Mouse (Mus musculus) layer of hippocampus, postnatal 14 days (tissue): ENCODE measurements at regions not wholly inside any gene's neighbourhood (a gene's known extent, or its start where the extent isn't known, plus 50 kb on each side); places are given as distances from the start of the nearest gene placed in this dataset.
"Not testable (repeated sequence)": the region's sequence is repeated elsewhere in the genome, so short reads cannot be mapped to it uniquely, and the experiment has no call there.

Source experiments
- DNase-seq, 2 experiments: peaks; one replicate each; pipeline ENCODE4 v3.0.0; 2021 to 2022; ENCODE audit warnings: low spot score in 2 of 2, mixed read lengths in 1 of 2

DNA sequence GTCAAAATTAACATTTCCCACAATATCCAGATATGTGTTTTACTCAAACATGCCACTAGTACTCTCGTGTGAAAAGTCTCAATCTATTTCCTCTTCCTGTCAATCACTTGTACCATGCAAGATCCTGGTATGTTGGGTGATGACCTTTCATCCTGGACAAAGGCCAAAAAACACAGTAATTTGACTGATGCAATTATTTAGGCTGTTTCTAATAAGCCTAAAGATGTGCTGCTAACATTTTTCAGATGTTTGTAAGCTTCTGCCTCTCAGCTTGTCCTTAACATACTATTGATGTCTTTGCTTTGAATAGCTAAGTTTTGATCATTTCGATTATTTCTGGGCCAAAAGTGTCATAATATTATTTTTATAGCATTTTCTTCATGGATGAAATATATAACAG, 418.4 kb upstream of the Arrdc4 start:
- no peak for DNase-seq

DNA sequence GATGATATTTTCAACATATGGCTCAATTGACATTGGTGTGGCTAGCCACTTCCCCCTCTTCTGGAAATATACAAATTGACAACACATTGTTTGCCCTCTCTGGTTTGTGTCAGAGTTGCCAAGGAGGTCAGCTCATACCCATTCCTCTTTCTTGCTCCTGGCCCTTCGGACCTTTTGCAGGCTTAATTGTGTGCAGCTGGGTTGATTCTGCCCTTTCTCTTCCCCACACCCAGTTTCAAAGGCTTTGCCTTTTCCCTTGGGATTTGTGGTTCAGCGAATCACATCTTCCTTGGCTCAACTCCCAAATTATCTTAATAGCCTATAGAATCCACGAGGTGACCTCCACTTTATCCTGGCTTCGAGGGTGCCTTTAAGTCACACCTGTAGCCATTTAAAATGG, 412.9 kb upstream of the Arrdc4 start:
- no peak for DNase-seq

DNA sequence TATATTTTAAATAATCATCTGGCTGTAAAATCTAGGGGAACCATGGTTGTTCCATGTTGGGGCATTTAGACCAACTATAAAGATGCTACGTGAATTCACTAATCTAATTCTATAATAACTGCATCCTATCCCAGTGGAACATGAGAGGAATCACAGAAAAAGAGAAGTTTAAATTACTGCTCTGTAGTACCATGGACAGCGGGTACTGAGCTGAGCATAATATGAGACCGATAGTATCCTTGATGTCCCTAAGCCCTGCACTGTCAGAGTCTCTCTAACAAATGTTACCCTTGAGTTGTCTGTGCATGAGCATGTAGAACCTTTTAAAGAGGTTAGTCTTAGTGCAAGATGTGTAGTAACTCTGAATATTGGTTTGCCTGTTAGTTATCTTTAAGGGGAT, 393.3 kb upstream of the Arrdc4 start:
- no peak for DNase-seq

DNA sequence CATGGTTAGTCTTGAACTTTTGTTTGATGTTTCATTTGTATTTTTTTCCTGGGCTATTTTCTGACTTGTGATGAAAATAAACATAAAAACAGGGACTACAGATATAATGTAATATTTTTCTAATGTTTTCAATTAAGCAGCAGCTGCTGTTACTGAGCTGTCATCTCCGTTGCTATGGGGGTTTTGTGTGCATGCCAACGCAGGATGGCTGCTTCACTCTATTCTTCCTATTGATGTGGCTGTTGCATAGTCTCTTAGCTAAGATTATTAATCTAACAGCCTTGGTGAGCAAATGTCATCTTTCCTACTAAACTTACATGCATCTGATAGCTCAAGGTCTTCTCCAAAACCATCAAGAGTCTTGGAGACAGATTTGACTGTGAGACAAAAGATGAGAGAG, 384.4 kb upstream of the Arrdc4 start:
- peak in 1 of 2 experiments; percentile 64 for DNase-seq

DNA sequence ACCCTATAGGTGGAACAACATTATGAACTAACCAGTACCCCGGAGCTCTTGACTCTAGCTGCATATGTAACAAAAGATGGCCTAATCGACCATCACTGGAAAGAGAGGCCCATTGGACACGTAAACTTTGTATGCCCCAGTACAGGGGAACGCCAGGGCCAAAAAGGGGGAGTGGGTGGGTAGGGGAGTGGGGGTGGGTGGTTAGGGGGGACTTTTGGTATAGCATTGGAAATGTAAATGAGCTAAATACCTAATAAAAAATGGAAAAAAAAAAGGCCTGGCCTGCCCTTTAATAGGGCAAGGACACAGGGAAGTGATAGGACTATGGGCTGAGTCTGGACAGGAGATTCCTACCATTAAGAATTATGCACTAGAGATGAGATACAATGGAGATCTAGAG, 352.7 kb upstream of the Arrdc4 start:
- DNase-seq, result not testable (repeated sequence)

DNA sequence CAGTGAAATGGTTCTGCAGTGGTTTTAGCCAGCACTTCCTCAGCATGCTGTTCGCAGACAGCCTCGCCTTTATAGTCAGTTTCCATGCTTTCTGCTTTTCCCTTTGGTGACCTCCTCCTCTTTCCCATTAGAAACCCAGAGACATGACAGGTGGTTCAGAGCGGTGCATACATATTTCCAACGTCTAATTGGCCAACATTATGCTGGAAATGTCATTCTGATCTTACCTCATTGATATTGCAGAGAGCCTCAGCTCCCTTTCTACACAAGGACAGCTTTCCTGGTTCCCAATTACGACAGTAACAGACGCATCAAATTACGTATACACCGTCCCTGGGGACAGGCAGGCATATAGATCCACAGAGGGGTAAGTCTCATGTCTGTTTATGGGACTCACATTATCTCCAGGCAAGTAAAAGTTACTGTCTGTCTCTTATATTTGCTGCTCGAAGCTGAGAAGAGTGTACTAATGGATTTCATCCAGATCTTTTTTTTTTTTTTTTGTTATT, 348.6 kb upstream of the Arrdc4 start:
- no peak for DNase-seq

DNA sequence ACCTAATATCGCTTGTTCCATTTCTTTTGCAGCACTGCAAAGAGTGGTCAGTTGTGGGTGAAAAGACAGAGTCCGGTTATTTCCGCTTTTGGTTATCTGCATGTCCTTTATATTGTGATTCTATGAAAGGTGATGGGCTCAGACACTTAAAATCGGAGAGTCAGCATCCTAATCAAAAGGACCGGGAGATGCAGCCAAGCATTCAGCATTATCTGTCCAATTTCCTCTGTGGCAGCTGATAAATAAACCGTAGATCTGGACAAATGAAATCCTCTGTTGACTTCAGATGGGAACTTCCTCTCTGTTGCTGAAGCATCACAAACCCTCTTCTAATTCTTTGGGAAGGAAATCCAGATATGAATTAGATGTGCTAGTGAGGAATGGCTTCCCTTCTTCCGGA, 325.7 kb upstream of the Arrdc4 start:
- no peak for DNase-seq

DNA sequence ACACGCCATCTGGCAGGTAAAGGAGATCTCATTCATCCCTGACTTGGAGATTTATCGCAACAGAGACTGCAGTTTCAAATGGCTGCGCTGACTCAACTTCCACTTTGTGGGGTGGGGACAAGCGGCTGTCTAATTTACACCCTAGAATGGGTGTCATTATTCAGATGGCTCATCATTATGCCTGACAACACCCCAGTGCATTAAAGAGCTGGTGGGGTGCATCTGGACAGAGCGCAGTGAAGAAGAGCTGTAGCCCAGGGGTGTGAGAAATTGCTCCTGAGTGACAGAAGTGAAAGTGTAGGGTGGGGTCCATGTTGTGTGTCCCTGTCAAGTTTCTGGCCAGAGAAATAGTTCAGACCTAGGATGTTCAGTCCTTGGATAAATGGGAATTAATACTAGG, 314.0 kb upstream of the Arrdc4 start:
- DNase-seq, result no peak

DNA sequence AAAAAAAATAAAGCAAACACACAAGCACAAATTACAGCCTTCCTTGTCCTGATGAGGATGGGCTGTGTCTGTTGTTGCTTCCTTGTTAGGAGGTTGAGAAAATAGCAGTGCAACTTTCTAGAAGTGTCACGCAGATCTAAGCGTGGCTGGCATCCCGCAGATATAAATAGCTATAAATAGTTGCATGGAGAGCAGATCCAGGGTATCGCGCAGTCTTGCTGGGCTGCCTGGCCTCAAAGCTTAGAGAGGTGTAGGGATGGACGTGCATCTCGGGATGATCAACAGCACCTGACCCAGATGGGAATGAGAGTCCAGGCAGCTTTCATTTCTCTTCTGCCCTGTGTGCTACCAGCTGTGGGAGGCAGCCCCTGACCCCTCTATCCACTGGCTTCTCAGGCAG, 313.5 kb upstream of the Arrdc4 start:
- DNase-seq, result no peak

DNA sequence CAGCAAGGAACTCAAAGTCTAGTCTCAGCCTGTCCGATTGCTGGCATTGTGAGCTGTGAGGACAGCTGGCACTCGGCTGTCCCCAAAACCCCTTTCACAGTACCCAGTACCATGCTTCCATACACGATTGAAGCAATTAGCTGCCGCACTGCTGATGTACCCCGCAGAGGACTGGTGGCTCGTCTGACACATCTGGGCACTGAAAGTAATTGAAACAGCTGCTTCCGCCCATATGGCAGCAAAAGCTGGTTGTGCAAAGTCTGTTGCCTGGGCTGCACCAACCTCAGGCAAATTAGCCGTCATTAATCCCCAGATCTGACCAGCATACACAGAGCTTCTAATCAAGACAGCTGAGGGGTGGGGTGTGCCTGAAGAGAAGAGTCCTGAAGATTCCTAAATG, 313.1 kb upstream of the Arrdc4 start:
- peak; percentile 12 to 25 for DNase-seq

DNA sequence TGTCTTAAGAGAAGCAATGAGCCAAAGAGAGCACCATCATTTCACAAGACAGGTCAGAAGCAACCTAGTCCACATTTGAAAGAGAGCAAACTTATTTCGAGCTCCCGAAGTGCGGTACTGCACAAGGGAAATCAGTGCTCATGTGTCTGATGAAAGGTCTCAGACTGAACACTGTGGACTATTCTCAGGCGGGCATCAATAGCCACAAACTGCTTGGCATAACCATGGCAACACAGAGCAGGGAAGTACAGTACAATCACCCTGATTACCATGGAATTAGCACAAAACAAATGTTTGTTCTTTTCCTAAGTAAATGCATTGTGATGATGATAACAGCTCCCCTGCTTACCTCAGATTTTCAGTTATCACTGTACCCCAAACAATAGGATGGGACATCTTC, 312.2 kb upstream of the Arrdc4 start:
- peak; percentile 10 to 12 for DNase-seq

DNA sequence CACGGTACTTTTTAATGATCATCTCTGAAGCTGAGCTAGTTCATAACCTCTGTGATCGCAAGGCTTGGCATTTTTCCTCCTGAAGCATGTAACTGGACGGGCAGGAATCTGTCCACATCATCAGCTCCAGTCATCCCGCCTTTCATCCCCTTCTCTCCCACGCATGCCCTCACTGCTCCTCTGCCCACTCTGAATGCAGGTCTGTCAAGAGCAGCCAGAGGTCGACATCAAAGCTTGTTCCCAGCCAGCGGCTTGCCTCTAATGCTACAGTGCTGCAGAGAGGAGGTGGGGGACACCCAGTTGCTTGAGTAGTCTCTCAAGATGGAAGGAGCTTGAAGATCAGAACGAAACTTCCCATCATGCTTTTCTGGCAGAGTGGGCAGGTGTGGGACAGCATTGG, 267.5 kb upstream of the Arrdc4 start:
- no peak for DNase-seq

DNA sequence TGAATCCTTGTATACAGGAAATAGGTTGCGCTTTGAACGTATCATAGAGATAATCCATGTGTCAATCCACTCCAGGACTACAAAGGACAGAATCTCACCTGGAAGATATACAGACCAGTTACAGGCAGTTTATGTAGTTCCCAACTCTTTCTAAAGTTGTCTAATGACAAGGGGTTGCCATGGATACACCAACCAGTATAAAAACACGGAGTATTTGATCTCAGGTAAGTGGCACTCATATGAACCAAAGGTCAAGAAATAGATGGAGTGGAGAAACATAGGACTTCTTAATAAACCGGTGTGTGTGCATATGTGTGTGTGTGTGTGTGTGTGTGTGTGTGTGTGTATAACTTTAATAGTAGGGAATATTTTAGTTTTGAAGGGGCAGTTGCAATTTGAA, 266.0 kb upstream of the Arrdc4 start:
- no peak for DNase-seq

DNA sequence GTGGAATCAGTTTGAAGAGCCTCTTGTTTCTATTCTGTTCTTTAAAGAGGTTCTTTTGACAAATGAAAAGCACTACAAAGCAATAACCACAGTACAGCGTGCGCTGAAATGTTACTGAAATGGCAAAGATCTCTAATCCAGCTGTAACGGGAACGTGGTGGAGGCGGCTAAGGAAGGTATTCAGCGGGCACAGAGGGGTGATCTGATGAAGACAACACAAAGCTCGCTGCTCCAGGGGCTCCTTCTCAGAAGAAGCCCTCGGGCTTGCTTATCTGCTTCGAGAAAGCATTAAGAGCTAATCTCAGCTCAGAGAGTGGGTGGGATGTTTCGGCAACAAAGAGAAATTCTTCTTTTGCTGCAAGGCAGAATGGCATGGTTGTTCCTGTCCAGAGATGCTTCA, 258.2 kb upstream of the Arrdc4 start:
- DNase-seq, result no peak

DNA sequence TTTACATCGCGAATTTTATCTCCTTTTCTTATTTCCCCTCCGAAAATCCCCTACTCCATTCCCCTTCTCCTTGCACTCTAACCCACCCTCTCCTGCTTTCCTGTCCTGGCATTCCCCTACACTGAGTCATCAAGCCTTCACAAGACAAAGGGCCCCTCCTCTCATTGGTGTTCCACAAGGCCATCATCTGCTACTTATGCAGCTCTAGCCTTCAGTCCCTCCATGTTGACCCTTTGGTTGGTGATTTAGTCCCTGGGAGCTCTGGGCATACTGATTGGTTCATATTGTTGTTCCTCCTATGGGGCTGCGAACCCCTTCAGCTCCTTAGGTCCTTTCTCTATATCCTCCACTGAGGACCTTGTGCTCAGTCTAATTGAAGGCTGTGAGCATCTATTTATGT, 239.0 kb upstream of the Arrdc4 start:
- DNase-seq, result no peak

DNA sequence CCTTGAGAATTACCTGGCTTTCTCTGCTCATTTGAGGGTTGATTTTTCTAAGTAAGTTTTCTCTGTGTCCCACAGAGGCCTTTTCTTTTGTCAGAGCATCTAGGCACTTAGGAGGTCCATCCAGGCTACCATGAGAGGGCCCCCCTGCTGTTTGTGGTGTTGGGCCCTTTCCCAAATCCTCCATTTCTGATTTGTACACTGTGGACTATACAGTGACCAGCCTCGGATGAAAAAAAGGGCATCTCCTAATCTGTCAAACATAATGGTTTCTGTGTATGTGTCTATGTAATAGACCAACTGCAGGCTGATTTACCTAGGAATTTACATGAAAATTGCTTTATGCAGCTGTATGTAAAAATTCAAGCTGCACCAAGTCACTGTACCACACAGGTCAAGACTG, 234.9 kb upstream of the Arrdc4 start:
- DNase-seq, result no peak

DNA sequence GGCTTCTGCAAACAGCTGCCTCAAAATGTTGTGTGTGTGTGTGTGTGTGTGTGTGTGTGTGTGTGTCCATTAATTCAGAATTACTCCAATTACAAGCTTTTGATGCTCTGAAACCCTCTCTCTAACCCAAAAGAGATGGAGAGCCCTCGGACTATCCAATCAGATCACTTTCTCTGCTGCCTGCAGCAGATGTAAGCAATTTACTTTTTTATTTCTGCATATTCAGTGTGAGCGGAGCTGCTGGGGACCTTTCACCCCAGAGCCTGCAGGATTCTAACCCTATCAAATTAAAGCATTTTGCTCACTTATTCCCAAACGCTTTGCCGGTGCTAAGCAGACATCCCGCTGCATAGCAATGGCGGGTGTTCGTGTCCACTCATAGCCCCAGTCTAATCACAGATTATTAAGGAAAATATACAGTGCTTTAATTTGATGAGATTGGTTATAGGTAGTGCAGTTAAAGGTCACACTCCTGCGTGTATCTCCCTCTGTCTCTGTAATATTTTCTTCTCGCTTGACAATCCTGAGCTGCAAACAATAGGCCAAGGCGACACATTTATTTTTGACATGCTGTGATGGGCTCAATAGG, 234.0 kb upstream of the Arrdc4 start:
- no peak for DNase-seq

DNA sequence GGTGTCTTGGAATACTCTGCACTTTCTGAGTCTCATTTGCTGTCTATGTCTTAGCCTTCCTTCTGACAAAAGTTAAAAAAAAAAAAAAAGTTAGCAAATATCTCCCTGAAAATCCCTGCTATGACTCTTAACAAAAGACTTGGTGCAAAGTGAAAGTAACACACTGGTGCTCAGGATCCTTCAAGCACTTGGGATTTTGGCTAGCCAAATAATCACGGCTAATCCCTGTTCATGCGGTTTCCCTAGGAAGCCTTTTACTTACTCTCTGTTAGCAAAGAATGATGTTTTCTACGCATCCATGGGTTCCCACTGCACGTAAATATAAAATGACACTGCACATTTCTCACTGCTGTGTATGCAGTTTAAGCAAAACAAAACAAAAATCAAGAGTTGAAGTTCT, 229.5 kb upstream of the Arrdc4 start:
- no peak for DNase-seq

DNA sequence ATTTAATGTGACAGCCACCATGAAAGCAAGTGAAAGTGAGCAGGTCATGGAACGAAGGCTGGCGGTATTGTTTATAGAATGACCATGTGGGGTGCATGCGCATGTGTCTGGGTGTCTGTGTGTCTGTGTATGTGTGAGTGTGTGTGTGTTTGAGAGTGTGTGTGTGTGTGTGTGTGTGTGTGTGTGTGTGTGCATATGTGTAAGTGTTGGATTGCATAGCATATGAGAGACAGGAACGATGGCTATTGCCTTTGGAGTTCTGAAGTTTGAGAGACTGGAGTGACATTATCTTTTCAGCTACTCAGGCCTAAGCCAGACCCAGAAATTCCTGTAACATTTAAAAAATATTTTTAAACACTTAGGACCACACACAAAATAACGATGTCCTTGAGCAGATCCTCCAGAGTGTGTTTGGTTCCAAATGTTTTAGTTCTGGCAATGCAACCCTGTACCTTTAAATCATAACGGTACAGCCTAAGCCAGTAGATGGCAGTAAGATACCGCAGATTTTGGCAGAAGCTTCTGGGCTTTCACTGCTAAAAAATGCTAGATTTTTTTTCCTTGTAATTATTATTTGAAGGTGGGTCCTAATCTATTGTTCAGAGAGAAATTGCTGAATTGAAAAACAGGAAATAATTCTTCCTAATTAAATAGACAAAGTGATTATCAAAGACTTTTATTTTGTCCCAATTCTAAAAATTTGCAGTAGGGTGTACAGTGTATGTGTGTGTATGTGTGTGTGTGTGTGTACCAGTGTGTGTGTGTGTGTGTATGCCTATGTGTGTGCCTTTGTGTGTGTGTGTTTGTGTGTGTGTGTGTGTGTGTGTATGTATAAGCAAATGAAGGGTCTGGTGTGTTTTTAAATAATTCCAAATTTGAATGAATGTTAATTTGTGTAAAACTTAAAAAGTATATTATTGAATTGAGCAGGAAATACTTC, 228.0 kb upstream of the Arrdc4 start:
- DNase-seq, result peak; percentile 31 to 82

DNA sequence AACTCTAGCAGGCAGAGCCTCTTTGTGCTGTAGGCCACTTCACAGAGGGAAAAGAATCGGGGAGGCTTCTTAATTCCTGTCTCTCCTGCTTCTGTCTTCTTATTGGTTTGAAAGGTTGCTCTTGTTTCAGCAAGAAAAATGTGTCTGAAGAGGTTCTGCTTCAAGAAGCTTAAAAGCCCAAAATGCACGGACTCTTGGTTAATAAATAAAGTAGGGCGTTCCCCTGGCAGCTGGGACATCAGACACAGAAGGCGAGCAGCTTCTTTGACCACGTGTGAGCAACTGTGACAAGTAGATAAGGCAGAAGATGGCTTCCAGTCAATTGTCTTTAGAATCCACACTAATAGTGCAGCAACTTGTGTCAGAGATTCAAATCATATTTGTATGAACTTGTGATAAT, 226.9 kb upstream of the Arrdc4 start:
- no peak for DNase-seq

DNA sequence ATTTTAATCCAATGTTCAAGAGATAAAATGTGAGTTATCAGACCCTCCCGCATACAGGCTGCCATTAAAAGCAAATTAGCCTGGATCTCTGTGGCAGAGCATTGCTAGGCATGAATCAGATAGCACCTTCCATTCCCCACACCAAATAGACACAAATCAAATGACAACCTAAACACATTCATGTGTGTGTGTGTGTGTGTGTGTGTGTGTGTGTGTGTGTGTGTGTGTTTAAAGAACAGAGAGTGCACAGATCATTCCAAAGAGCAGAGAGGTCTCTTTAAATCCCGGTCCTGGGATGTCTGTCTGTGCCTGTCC, 226.5 kb upstream of the Arrdc4 start:
- DNase-seq, result no peak

DNA sequence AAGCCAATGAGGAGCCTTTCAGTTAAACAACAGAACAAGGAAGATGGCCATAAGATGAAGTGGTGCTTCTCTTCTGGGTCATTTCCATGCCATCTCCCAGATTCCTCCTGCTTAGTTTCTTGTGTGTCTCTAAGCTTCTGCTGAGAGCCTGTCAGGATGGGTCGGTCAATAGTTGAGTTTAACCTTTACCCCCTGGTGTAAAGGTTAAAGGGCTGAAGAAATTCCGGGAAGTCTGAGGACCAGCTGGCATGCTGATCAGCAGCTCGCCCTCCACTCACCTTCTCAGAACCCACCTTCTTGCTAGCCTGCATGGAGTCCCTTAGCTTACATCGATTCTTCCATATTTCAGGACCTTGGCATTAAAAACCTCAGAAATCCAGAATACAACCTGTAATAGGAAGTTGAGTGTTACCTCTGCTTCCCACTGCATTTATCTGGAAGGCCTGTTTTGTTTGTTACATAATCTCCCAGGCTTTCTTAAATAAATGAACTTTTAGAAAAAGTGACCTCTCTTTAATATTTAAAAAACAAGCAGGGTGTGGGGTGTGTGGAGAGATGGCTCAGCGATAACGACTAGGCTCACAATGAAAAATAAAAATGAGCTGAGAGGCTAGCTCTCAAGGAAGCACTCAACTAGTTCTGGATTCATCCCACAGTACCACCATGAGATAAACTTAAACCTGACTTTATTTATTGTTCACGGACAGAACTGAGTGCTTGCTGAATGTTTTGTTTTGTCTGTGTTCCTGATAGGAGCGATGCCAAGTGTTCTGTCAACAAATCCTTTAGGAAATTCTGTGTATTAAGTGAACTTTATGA, 225.9 kb upstream of the Arrdc4 start:
- no peak for DNase-seq
